Mouse (Mus musculus) gastrocnemius, postnatal 25 days (tissue): ENCODE data around the gene Cd24a. TPM values are rescaled to one million over a fixed set of nuclear protein-coding genes. Genes with fewer than 3 reads are reported as not detected.

ENCODE experiments used
- DNase-seq: peaks from one replicate; pipeline ENCODE4 v3.0.0; 2022
- total RNA-seq, 2 experiments: library from RNA; stranded (reverse); gene quantifications; 1 replicate in 1 of 2; 2 replicates in 1 of 2; pipeline ENCODE4 v1.2.3; 2021

Cd24a gene
- total RNA-seq, 2 experiments from 2014 or later, result 39.5 to 77.7 TPM

GRCm38 (mm10) chr10:43629216-43629615 is 51.1 kb downstream of the Cd24a start:
- no peak for DNase-seq

DNA sequence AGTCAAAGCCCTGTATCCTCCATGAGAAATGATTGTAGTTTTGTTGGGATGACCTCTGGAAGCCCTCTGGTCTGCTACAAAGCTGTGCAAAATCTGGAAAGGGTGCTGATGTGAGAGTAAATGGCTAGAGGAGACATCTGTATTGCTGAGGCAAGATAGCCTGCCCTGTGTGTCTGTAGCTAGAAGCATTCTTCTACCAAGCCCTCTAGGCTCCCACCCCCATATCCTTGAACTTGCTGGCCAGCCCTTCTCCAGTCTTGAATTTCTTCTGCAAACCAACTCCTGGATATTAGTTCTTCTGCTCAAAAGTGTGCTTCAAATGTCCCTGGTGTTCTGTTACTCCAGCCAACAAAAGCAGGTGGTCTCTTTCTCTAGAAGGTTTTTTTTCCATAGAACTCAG is 51.8 kb downstream of the Cd24a start:
- DNase-seq, result no peak

DNA sequence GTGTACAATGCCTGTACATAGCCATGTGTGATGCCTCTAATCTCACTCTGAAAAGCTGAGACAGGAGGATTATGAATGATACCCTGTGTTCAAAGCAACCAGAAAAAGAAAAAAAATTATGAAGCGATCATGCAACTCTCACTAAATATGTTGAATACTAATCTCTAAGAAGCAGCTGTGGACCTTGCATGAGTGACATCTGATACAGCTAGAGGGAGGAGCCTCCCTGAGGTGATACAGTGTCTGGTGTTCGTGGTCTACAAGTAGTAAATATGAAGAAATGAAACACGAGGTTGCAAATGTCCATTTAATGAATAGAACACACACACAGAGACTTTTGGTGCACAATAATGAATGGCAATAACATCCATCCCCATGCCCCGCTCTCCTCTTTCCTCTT is 52.5 kb downstream of the Cd24a start:
- DNase-seq, result no peak

DNA sequence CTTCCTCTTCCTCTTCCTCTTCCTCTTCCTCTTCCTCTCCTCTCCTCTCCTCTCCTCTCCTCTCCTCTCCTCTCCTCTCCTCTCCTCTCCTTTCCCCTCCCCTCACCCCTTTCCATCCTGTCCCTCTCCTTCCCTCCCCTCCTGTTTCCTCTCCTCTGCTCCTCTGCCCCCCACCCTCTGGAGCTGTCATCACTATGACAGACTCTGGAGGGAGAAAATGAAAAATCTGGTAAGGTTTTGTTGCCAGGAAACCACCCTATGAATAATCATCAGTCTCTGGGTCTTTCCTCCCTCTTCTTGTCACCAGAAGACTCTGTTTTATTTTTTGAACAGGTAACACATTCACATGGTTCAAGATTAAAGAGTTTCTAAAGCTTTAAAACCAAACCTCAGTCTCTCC is 53.0 kb downstream of the Cd24a start:
- no peak for DNase-seq

DNA sequence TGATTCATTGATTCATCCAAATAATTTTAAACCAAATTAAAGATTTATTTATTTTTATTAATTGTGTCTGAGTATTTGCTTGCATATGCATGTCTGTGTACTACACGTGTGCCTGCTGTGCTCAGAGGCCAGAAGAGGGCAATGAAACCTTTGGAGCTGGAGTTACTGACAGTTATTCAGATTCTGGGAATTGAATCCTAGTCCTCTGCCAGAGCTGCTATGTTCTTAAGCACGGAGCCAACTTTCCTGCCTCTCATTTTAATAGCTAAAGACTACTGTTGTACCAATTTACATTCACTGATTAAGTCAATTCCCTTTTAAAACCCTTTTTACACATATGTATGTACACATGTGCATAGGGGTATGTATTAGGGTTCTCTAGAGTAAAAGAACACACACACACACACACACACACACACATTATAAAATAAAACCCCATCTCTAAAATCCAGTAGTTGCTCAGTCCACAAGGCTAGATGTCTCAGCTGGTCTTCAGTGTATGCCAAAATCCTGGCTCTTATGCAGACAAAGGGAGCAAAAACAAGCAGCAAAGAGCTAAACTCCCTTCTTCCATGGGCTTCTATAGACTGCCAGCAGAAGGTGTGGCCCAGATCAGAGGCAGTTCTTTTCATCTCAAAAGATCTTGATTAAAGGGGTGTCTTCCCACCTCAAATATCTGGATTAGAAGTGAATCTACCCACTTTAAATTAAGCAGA is 53.7 kb downstream of the Cd24a start:
- DNase-seq, result no peak

DNA sequence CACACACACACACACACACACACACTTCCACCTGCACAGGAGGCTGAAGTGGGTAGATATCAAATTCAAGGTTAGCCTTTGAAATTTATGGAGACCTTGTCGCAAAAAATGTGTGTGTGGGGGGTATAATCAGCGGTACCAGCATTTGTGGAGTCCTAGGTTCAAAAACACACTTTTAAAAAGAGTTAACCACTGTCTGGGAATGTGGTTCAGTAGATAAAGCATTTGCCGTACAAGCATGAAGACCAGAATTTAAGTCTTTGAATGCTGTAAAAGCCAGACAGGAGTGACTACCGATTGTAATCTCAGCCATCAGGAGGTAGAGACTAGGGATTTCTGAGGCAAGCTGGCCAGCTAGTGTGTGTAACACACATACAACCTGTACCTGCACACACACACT is 55.0 kb downstream of the Cd24a start:
- DNase-seq, result no peak

Other genes starting within 250 kb of the Cd24a start
- 1 to 10 TPM; 2.9 to 3.6 TPM for gene Bend3, start 99.5 kb upstream of the Cd24a start, total RNA-seq
- gene Gm9803, start 54.2 kb upstream of the Cd24a start, total RNA-seq, result 10 to 100 TPM in 1 of 2 experiments, 1 to 10 TPM in 1; 6.6 to 16.7 TPM
- 100 to 1,000 TPM; 101 to 117 TPM for gene 1700021F05Rik, start 37.3 kb upstream of the Cd24a start, total RNA-seq